Mouse (Mus musculus) liver, embryonic 13.5 days (tissue): ENCODE measurements at regions not wholly inside any gene's neighbourhood (a gene's known extent, or its start where the extent isn't known, plus 50 kb on each side); places are given as distances from the start of the nearest gene placed in this dataset.
A peak's percentile ranks its signal among the peaks of the same experiment; 100 is the strongest.
"Not testable (repeated sequence)": the region's sequence is repeated elsewhere in the genome, so short reads cannot be mapped to it uniquely, and the experiment has no call there.

Source experiments
- ATAC-seq: fragments of 200-750 bp; cut with Nextera tagmentation; 2 replicates; pipeline ENCODE4 v1.8.0; 2017; ENCODE audit warnings: low read depth, mild to moderate bottlenecking, moderate number of reproducible peaks, moderate library complexity
- DNase-seq: peaks from one replicate; pipeline ENCODE4 v3.0.0; 2022
- H3K27ac ChIP-seq: fragments of 300-500 bp; sonication (generic); 2 replicates; pipeline ENCODE4 v1.5.1; 2015; ENCODE audit warnings: moderate library complexity, mild to moderate bottlenecking, inconsistent platforms
- H3K27me3 ChIP-seq: fragments of 300-500 bp; sonication (generic); 2 replicates; pipeline ENCODE4 v1.6.1; 2015; ENCODE audit warnings: mild to moderate bottlenecking, inconsistent platforms
- H3K36me3 ChIP-seq: fragments of 300-500 bp; sonication (generic); 2 replicates; pipeline ENCODE4 v1.6.1; 2015; ENCODE audit warnings: mild to moderate bottlenecking, inconsistent platforms
- H3K4me1 ChIP-seq: fragments of 300-500 bp; sonication (generic); replicated peaks from 2 replicates; pipeline ENCODE4 v1.6.1; 2015; ENCODE audit warnings: inconsistent platforms
- H3K4me2 ChIP-seq: fragments of 300-500 bp; sonication (generic); 2 replicates; pipeline ENCODE4 v1.6.1; 2015; ENCODE audit warnings: inconsistent platforms, mild to moderate bottlenecking, moderate library complexity
- H3K4me3 ChIP-seq: fragments of 300-500 bp; sonication (generic); replicated peaks from 2 replicates; pipeline ENCODE4 v1.5.1; 2015; ENCODE audit warnings: mild to moderate bottlenecking, inconsistent platforms
- H3K9ac ChIP-seq: fragments of 300-500 bp; sonication (generic); 2 replicates; pipeline ENCODE4 v1.6.1; 2015; ENCODE audit warnings: mild to moderate bottlenecking, inconsistent platforms
- H3K9me3 ChIP-seq: fragments of 300-500 bp; sonication (generic); replicated peaks from 2 replicates; pipeline ENCODE4 v1.6.1; 2016; ENCODE audit warnings: inconsistent platforms
- WGBS: fragments of 180-500 bp; shearing (Covaris S2); methylation state at CpG from one replicate; pipeline ENCODE4 v1.1.7; 2015; ENCODE audit not compliant: insufficient replicate concordance; 5-methylcytosine and 5-hydroxymethylcytosine counted together

DNA sequence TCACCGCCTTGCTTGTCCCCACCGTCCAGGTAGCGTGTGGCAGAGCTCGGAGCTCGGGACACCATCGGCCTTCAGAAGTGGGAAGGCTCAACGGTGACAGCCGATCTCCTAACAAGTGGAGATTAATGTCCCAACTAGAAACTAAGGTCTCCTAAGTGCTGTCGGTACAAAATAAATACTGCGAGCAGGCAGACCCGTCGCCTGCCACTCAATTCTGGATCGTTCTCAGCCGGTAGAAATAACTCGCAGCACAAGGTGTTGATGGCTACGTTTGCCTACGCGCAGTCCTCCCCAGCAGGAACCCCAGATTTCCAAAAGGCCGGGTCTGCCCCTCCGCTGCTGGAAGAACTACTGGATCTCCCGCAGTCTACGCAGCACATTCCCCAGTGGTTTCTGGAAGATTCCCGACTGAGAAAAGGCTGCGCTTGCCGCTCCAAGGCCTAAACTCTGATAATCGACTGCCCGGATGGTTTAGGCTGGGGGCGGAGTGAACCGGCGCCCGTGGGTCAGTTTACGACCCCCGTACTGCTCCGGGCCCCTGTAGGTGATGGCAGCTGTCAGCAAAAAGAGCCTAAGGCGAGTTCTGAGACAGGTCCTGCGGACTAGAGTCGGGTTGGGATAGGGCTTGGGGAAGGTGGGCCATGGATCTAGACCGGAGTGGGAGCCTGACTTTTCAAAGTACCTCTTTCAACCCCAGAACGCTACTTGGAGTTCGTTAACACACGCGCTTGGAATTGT is 85.7 kb downstream of the Nr2f2 start:
- Histone ChIP-seq H3K4me3 (peak overlapping the region; percentile 10), H3K9ac (no peak overlapping the region), H3K36me3 (no peaks in the 10 kb centered on the region), H3K27ac (no peak overlapping the region), H3K4me1 (no peaks in the 10 kb centered on the region), H3K4me2 (peak overlapping the region; percentile 43), H3K9me3 (no peaks in the 10 kb centered on the region), H3K27me3 (peaks cover 80% of the 10 kb centered on the region)
- ATAC-seq, result no peak
- no peak for DNase-seq
- 2% methylated on average over 42 of the region's 42 CpGs for WGBS

DNA sequence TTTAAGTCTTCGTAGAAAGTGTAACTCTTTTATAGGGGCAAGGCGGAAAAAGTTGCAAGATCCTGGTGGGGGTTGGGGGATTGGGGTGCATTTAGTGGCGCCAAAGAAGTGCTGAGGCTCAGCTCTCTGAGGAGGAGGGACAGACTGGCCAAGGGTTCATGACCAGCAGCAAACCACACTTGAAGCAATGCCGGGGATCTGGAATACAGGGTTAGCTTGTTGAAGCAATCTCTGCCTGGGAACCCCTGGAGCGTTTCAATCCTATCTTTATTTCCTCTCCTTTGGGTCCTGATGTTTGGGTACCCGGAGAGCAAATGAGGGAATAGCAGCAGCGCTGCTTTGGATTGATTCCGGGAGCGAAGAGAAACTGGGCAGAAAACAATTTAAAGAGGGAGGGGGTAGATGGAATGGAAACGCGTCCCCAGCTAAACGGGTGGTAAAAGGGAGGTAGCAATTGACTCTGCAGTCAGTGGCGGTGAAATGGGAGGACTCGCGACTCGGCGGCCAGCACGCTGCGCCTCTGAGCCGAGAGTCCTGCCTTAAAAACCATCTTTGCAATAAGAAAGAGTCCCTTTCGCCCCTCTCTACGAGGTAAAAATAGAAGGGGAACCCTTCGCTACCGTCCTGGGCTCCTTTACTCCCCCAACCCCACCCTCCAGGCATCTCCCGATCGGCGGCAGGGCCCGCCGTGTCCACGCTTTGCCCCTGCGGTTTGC is 86.5 kb downstream of the Nr2f2 start:
- peak overlapping the region; percentile 10 for H3K4me3 ChIP-seq
- H3K27ac ChIP-seq, result no peak overlapping the region
- H3K9me3 ChIP-seq, result no peaks in the 10 kb centered on the region
- DNase-seq (no peak), ATAC-seq (no peak)
- H3K36me3 ChIP-seq, result no peaks in the 10 kb centered on the region
- H3K27me3 ChIP-seq, result peaks cover 73% of the 10 kb centered on the region
- H3K9ac ChIP-seq, result no peak overlapping the region
- no peaks in the 10 kb centered on the region for H3K4me1 ChIP-seq
- 2% methylated on average over 31 of the region's 31 CpGs for WGBS
- peak overlapping the region; percentile 43 for H3K4me2 ChIP-seq

DNA sequence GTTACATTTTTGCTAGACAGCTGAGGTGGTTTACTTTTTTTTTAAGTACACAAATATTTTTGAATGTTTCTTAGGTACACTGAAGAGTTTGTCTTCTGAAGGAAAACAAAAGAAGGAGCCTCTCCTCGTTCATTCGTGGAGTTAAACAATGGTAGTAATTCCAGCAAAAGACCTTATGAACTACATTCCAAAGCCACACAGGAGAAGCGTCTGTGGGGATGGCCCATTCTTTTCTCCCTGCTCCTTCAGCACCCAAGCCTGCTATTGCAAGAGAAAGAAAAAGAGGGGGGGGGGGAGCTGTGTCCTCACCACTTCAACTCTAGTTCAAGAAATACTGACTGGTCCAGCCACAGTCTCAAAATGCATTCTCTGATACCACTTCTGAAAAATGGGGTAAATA is 87.4 kb downstream of the Nr2f2 start:
- Histone ChIP-seq H3K27me3 (peaks cover 64% of the 10 kb centered on the region), H3K4me3 (no peak overlapping the region), H3K9ac (no peak overlapping the region), H3K4me2 (no peak overlapping the region), H3K27ac (no peak overlapping the region), H3K9me3 (no peaks in the 10 kb centered on the region), H3K4me1 (no peaks in the 10 kb centered on the region), H3K36me3 (no peaks in the 10 kb centered on the region)
- no peak for DNase-seq
- WGBS, result 9% methylated on average over 3 of the region's 3 CpGs
- ATAC-seq, result no peak

- no peaks in the 10 kb centered on the region for H3K4me1 ChIP-seq
- no peak overlapping the region for H3K4me2 ChIP-seq
- no peak for ATAC-seq
Measured at GRCm38 (mm10) chr7:70276078-70276477, 90.5 kb downstream of the Nr2f2 start.

GRCm38 (mm10) chr7:70274312-70274711 is 92.2 kb downstream of the Nr2f2 start:
- Histone ChIP-seq H3K9me3 (no peaks in the 10 kb centered on the region), H3K4me1 (no peaks in the 10 kb centered on the region), H3K4me2 (no peak overlapping the region), H3K36me3 (no peaks in the 10 kb centered on the region), H3K4me3 (no peak overlapping the region), H3K27ac (no peak overlapping the region), H3K9ac (no peak overlapping the region), H3K27me3 (peaks cover 16% of the 10 kb centered on the region)
- WGBS, result 12% methylated on average over 2 of the region's 2 CpGs
- DNase-seq (no peak), ATAC-seq (peak; percentile 31; the same call in 1 of the 2 replicates)

More at GRCm38 (mm10) chr7:70276078-70276477, 90.5 kb downstream of the Nr2f2 start:
- DNase-seq, result no peak
- H3K27ac ChIP-seq, result no peak overlapping the region
- H3K36me3 ChIP-seq, result no peaks in the 10 kb centered on the region
- no peak overlapping the region for H3K4me3 ChIP-seq
- no peak overlapping the region for H3K9ac ChIP-seq
- peaks cover 34% of the 10 kb centered on the region for H3K27me3 ChIP-seq
- no peaks in the 10 kb centered on the region for H3K9me3 ChIP-seq
- WGBS, result 35% methylated on average over 2 of the region's 2 CpGs

- H3K27me3 ChIP-seq, result no peaks in the 10 kb centered on the region
- H3K4me1 ChIP-seq, result no peaks in the 10 kb centered on the region
- DNase-seq (no peak), ATAC-seq (no peak)
- H3K9me3 ChIP-seq, result no peaks in the 10 kb centered on the region
- 52% methylated on average over 4 of the region's 4 CpGs for WGBS
- H3K36me3 ChIP-seq, result no peaks in the 10 kb centered on the region
- H3K4me2 ChIP-seq, result no peak overlapping the region
- no peak overlapping the region for H3K27ac ChIP-seq
- no peak overlapping the region for H3K4me3 ChIP-seq
- H3K9ac ChIP-seq, result no peak overlapping the region
Measured at GRCm38 (mm10) chr7:70267075-70267474, 99.5 kb downstream of the Nr2f2 start.

GRCm38 (mm10) chr7:70256806-70257205 is 109.7 kb downstream of the Nr2f2 start:
- WGBS, result 73% methylated on average over 4 of the region's 4 CpGs
- Histone ChIP-seq H3K36me3 (no peaks in the 10 kb centered on the region), H3K27me3 (no peaks in the 10 kb centered on the region)

DNA sequence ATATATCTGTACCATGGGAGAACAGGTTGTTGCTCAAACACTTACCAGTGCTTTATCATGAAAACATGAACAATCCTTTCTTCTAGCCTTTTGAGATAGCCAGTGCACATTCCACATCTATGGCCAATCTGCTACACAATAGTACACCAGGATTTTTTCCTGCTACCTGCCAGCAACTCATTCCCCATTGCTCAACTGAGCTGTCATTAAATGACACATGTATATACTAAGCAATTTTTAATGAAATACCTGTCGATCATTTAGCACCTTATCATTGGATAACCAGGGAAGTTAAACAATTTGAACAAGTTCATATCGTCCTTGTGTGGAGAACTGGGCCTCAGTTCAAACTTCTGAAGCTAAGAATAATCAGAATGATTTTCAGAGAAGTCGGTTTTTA is 111.5 kb downstream of the Nr2f2 start:
- DNase-seq, result no peak
- no peak for ATAC-seq
- H3K4me1 ChIP-seq, result no peaks in the 10 kb centered on the region
- H3K4me3 ChIP-seq, result no peak overlapping the region
- H3K4me2 ChIP-seq, result no peak overlapping the region
- no peak overlapping the region for H3K9ac ChIP-seq
- H3K36me3 ChIP-seq, result no peaks in the 10 kb centered on the region
- no peaks in the 10 kb centered on the region for H3K27me3 ChIP-seq
- no peaks in the 10 kb centered on the region for H3K9me3 ChIP-seq
- H3K27ac ChIP-seq, result no peak overlapping the region
- WGBS, result 56% methylated on average over 3 of the region's 3 CpGs

More at GRCm38 (mm10) chr7:70256806-70257205, 109.7 kb downstream of the Nr2f2 start:
- H3K27ac ChIP-seq, result no peak overlapping the region
- DNase-seq, result no peak
- ATAC-seq, result no peak
- H3K4me2 ChIP-seq, result no peak overlapping the region
- no peaks in the 10 kb centered on the region for H3K9me3 ChIP-seq
- no peaks in the 10 kb centered on the region for H3K4me1 ChIP-seq
- H3K9ac ChIP-seq, result no peak overlapping the region
- H3K4me3 ChIP-seq, result no peak overlapping the region

- Histone ChIP-seq H3K4me3 (no peak overlapping the region), H3K4me1 (no peaks in the 10 kb centered on the region), H3K4me2 (0 out of 2 replicates have a peak overlapping the region, but pooled peaks have one; percentile 12), H3K9me3 (no peaks in the 10 kb centered on the region), H3K27me3 (no peaks in the 10 kb centered on the region), H3K27ac (no peak overlapping the region), H3K9ac (no peak overlapping the region), H3K36me3 (no peaks in the 10 kb centered on the region)
- WGBS, result 62% methylated on average over 4 of the region's 4 CpGs
- no peak for DNase-seq
- ATAC-seq, result no peak
Measured at GRCm38 (mm10) chr7:70253275-70253674, 113.3 kb downstream of the Nr2f2 start.

DNA sequence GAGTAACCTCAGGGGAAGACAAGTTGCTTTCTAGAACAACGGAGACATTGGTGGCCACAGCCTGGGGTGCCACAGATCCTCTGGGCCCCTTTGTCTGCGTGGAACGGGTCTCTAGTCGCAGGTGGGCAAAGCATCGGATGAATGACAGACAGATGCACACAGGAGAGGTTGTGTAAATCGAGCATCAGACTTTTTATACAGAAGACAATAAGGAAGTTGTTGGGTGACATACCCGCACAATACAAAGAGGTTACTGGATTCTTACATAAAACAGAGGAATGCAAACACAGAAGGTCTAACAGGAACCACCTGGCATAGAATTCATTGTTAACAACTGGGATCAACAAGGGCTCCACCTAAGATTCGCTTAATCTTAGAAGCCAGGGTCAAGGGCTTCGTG is 127.5 kb downstream of the Nr2f2 start:
- not testable (repeated sequence) for H3K4me3 ChIP-seq, H3K27ac ChIP-seq, H3K27me3 ChIP-seq, H3K36me3 ChIP-seq, H3K9me3 ChIP-seq, H3K9ac ChIP-seq, DNase-seq, ATAC-seq, H3K4me2 ChIP-seq, H3K4me1 ChIP-seq
- 74% methylated on average over 9 of the region's 9 CpGs for WGBS

- ATAC-seq, result no peak
- no peak overlapping the region for H3K9ac ChIP-seq
- H3K4me2 ChIP-seq, result no peak overlapping the region
- no peaks in the 10 kb centered on the region for H3K36me3 ChIP-seq
- no peak overlapping the region for H3K27ac ChIP-seq
- H3K4me3 ChIP-seq, result no peak overlapping the region
- DNase-seq, result no peak
- no peaks in the 10 kb centered on the region for H3K27me3 ChIP-seq
- WGBS, result 84% methylated on average over 6 of the region's 6 CpGs
- no peaks in the 10 kb centered on the region for H3K4me1 ChIP-seq
- no peaks in the 10 kb centered on the region for H3K9me3 ChIP-seq
Measured at GRCm38 (mm10) chr7:70219310-70219709, 147.2 kb downstream of the Nr2f2 start.

DNA sequence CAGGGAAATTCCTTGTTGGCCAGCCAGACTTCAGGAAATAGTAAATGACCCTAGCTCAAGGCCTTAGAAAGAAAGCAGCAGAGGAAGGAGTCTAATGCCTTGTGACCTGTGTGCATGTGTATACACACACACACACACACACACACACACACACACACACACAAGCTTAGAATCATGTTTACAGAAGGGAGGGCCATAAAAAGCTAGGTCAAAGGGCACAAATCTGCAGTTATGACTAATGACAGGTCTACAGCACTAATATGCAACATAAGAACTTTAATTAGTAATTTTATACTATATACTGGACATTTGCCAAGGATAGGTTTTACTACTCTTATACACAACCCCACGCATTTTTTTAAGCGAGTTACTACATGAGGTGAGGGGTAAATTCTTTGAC is 149.4 kb downstream of the Nr2f2 start:
- Histone ChIP-seq H3K27ac (no peak overlapping the region), H3K4me3 (no peak overlapping the region), H3K4me2 (no peak overlapping the region), H3K4me1 (no peaks in the 10 kb centered on the region), H3K9ac (no peak overlapping the region), H3K9me3 (no peaks in the 10 kb centered on the region), H3K27me3 (no peaks in the 10 kb centered on the region), H3K36me3 (no peaks in the 10 kb centered on the region)
- no peak for DNase-seq
- 59% methylated on average over 2 of the region's 2 CpGs for WGBS
- no peak for ATAC-seq
